Mouse (Mus musculus) erythroblast, embryonic 14.5 days (primary cell): ENCODE results near the gene Gadl1.

Source experiments
- GATA1 ChIP-seq: IDR thresholded peaks from 2 replicates; pipeline ENCODE4 v1.6.1; 2012; ENCODE audit warnings: low read length, inconsistent platforms, mixed read lengths
- TAL1 ChIP-seq: IDR thresholded peaks from 3 replicates; pipeline ENCODE4 v1.6.1; 2012; ENCODE audit warnings: low read length, inconsistent platforms, mixed read lengths

DNA sequence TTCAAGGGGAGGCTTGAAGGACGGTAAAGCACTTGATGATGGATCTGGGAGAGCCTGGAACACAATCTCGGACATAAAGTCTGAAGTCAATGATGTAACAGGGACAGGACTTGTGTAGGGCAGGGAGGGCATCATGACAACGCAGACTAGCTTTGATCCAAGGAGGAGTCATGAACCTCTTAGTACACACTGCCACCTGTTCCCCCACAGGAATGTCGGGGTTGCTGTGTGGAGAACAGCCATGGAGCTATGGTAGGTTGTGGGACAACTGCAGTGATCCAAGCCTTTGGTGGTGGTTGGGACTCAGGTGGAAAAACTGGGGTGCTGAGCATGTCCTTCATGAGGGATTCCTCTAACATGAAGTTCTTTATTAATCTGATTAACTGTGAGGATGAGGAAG lies 23.5 kb downstream of the Gadl1 start:
- no peak for TF ChIP-seq GATA1
- no peak for TF ChIP-seq TAL1
